Mouse (Mus musculus) gastrocnemius, adult 18-20 months (tissue): Measurements from ENCODE around the gene Trappc6a. TPM values are rescaled to one million over a fixed set of nuclear protein-coding genes. Genes with fewer than 3 reads are reported as not detected.
A peak's percentile ranks its signal among the peaks of the same experiment; 100 is the strongest.
"Not testable (repeated sequence)": the region's sequence is repeated elsewhere in the genome, so short reads cannot be mapped to it uniquely, and the experiment has no call there.

Source experiments
- DNase-seq: peaks from one replicate; pipeline ENCODE4 v3.0.0; 2021; ENCODE audit warnings: low spot score
- total RNA-seq, 2 experiments: library from RNA; stranded (reverse); gene quantifications; 2 replicates each; pipeline ENCODE4 v1.2.3; 2021

The Trappc6a gene
- total RNA-seq, 2 experiments from 2014 or later, result 9.0 to 9.4 TPM

DNA sequence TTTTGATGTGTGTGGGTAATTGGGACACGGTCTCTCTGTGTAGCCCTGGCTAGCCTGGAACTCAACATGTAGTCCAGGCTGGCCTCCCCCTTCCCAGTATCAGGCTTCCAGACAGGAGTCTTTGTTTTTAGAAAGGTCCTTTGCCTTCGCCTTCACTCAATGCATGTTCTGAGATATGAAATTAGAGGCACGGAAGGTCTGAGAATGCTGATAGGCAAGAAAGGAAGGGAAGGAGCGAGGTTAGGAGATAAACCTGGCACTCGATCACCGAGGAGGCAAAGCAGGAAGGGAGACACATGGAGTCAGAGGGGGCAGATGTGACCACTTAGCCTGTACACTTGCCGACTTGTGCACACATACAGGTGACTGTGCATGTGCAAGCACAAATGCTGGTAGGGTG lies 21.6 kb upstream of the Trappc6a start:
- no peak for DNase-seq

DNA sequence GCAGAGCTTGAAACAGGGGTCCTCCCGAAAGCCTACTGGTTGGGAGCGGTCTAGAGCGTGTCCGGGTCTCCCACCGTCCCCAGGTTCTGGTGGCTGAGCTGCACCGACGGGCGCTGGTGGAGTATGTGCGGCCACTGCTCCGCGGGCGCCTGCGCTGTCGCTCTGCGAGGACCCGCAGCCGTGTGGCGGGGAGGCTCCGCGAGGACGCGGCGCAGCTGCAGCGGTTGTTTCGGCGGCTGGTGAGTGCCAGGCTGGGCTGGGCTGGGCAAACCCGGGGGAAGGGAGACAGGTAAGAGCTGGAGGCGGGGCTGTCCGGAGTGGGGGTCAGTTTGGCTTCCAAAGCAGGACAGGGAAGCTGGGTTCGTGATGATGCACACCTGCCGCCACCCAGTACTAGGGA lies 18.7 kb upstream of the Trappc6a start:
- DNase-seq, result no peak

DNA sequence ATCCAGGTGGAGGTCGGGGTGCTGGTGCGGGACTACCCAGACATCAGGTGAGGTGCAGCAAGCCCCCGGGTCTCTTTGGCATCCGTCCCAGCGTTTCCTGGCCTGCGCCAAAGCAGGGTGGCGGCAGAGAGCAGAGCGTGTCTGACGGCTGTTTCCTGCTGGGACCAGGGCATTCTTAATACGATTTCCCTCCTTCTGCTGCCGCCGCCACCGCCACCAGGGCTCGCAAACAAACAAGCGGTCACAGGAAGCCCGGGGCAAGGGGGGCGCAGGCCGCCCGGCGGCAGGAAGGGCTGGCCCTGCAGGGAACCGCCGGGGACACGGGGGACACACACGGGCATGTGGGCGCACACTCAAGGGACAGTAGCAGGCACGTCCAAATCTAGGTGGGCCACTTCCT lies 16.5 kb upstream of the Trappc6a start:
- DNase-seq, result peak; percentile 8

DNA sequence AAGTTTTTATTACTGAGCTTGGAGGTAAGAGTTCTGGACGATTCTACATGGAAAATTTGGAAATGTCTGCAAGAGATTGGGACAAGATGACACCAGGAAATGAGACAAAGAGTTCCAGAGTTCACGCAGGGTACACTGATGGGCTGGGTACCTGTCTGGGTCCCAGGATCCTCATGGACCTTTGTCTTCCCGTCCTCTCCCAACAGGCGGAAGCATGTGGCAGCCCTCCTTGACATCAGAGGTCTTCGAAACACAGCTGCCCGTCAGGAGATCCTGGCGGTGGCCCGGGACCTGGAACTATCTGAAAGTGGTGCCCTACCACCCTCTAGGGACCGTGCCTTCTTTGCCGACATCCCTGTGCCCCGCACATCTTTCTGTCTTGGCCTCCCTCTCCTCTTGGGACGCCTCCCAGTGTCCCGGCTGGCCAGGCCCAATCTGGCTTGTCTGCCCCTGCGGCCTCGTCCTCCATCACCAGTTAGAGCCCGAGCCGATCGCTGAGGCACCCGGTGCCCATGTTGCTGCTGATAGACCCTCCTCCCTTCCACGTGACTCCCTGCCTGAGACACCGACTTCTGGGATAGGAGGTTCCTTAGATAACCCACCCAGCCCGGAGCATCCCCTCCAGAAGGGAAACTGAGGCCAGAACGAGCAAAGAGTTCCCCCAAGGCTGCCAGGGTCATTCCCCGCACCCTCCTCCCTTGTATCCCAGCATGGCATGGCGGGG lies 13.3 kb upstream of the Trappc6a start:
- DNase-seq, result no peak

DNA sequence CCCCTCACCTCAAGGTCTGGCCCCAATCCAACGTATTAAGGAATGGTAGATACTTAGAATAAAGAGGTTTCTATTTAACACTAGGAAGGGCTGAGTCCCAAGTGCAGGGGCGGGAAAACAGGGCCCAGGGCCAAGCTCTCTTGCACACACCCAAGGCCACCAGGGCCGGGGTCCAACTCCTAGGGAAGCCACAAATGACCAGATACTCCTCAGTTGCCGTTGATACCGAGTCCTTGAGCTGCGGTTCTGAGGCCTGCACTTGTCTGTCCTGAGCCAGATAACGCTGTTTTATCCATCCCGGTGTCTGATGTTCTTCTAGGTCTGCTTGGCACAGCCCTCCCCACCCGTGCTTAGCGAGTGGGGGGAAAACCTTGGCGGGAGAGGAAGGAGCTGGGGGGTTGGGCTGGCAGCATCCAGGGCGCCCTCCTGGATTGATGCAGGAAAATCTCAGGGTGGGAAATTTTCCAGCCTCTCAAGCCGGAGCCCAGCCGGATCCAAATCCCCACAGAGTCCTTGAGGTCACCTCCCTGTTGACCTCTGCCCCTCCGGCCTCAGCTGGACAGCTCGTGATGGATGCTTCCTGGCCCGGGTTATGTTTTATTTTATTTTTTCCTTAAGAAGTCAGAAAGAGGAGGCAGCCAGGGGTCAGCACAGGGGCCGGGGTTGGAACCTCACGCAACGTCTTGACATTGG lies 12.5 kb upstream of the Trappc6a start:
- DNase-seq, result no peak

DNA sequence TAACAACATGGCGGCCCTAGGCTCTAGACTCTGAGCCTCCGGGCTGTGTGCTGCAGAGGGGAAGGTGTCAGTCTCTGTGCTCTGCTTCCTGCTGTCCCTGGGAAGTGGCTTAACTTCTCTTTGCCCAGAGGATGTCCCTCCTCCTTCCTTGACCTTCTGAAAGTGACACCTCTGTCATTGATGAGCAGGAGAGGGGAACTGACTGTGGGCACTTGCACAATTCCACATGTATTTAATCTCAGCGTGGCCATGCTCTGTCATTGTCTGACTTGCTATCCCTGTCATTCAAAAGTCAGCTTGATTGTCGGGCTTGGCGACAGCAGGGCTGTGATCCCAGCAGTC lies 12.0 kb upstream of the Trappc6a start:
- no peak for DNase-seq

DNA sequence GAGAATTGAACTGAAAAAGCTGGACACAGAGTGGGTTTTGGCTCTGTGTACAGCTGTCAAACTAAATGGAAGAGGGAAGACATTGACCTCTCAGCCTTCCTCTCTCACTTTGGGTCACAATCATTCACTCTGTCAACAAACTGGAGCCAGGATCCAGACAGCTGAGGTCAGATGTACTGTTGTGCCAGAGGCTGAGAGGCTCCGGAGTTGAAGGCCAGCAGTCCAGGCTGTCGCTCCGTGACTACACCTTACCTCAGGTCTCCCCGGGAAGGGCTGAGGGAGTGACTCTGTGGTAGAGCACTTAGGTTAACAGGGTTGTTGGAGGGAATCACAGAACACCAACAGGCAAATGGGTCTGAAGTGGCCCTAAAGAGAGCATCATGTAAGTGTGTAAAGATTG lies 9.9 kb upstream of the Trappc6a start:
- DNase-seq, result no peak

DNA sequence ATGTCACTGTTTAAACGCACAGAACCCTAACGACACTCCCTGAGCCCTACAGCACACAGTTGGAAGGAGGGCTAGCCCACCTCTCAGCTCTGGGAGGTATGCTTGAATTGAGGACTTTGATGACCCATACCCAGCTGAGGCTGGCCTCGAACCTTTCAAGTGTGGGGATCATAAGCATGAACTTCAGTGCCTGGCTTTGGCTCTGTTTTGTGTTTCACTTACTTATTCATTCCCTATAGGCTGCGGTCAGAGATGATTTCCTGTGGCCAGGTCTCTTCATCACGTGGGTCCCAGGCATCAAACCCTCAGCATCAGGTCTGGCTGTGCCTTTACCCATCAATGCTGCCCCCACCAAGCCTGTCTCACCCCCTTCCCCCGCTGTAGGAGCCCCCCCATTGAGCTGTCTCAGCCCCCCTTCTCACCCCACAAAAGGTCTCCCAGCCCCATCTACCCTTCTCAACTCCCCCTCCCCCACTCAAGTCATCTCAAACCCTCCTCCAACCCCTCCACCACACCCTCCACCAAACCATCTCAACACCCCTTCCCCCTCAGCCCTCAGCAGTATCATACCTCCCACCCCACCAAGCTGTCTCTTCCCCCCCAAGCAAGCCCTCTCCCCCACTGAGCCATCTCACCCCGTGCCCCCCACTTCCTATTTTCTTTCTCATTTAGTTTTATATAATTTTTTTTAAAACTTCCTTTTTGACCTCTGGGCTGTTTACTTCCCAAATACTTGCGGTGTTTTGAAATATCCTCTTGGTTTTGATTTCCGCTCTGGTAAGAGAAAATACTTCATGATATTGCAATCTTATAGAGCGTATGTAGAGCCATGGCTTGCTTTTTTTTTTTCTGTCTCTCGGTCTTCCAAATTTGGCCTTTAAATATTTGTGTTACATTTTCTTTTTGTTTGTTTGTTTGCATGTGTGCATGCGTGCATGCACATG lies 7.5 kb upstream of the Trappc6a start:
- DNase-seq, result no peak

DNA sequence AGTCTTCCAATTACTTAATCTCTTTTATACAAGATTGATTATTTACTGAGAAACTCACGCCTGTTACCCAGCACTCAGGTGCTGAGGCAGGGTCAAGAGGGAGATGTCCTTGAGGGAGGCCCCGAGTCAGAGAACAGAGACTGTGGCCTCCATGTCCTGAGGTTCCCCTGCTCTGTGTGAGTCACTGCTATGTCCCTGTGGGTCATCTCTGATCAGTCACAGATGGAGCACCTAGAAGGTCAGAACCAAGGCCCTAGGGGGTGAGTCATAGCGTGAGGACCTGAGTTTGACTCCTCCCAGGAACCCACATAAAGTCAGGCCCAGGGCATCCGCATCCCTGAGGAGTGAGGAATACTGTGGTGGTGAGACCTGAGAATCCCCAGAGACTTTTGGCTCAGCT lies 6.5 kb upstream of the Trappc6a start:
- DNase-seq, result no peak

DNA sequence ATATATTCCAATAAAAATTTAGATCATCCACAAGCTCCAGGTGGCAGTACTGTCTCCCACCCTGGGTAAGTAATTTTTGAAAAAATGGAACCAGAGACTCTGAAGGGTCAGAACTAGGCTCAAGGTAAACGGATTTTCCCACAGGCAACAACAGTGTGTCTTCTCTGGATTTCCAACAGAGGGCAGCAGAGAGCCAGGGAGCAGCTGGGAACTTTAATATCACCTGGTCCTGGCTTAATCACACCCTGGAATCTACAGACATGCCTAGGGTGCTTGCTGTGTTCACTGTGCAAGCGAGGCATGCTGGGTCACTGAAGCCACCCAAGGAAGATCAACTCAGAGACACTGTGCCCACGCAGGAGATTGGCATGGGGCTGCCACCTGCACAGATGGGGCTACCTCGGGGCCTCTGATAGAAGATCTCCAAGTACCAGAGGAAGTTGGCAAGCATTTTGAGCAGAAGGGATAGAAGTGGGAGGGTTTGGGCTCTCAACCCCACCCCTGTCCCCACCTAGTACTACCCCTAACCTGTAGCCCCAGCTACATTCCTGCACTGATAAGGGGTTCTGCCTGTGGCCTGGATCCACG lies 4.6 kb upstream of the Trappc6a start:
- peak; percentile 62 for DNase-seq

DNA sequence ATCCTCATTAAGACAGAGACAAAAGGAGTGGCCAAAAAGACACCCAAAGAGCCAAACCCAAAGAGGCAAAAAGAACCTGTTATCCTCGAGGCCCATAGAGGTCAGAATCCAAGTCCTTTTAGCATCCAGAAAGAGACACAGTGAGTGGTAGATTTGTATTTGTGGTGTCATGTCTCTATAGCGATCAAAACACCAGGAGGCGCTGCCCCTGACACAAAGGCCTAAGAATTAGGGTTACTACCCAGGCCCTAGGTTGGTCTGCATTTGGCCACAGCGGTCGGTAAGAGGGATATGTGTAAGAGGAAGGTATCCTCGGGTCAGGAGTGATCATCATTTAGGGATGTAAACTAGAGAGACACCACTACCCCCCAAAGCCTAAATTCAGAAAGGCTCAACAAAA lies 1.9 kb upstream of the Trappc6a start:
- DNase-seq, result no peak

DNA sequence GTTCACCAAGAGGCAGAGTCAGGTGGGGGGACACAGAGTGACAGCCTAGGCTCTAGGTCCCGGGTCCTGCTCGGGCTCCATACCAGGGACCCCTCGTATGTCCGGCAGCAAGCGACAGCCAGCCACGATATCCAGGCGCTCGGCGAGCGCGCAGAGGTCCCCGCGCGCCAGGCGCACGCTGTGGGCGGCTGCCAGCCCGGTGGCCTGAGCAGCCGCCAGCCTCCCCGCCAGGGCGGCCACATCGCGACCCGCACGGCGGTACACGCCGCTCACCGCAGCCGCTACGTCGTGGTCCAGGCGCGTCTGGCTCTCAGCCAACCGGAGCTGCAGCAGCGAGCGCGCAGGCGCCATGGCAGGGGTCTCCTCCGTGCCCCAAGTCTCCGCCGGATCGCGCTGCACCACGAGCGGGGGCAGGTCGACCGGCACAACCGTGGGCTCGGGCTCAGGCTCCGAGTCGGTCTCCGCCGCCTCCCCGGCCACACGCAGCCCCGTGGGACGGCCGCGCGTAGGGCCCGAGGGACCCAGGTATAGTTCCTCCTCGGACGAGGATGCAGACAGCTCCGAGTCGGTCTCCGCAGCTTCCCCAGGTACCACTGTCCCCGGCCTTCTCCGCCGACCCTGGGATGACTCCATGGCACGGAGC lies 1.1 kb upstream of the Trappc6a start:
- no peak for DNase-seq

DNA sequence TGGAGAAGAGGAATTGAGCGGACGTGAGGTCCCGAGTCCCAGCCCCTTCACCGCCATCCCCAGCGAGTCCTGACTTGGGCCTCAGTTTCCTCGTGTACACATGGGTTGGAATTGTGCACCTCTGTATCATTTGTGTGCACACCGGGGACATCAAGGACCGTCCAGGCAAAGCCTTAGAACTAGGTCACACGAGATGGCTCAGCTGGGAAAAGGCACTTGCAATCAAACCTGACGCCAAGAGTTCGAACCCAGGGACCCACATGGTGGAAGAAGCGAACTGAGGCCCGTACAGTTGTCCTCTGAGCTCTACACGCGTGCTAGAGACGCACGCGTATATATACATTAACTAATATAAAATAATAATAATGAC lies 598 bp upstream of the Trappc6a start:
- DNase-seq, result no peak

DNA sequence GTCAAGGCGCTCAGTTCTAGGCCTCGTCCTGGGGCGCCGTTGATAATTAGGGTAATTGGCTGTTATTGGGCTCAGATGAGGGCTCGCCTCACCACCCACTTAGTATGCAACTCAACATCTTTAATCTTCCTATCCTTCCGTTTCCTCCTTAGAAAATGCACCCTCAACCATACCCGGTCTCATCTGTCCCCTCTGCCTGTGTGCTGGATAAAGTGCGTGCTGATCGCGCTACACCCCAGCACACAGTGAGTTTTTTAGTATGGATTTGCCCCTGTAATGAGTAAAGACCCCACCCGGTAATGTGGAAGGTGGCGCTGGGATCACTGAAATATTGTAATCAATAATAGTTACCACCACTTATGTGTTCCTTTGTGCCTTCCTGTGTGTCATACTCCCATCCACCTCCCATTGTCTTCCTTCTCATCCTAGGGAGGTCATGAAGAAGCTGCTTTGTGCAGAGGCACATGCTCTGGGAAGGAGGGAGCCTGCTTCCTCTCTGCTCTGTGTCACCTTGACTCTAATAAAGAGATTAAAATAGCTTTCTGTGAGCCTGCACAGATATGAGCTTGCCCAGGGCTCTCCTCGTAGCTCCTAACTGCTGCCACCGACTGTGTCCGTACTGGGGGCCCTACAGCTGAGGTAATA lies 851 bp downstream of the Trappc6a start:
- DNase-seq, result no peak

DNA sequence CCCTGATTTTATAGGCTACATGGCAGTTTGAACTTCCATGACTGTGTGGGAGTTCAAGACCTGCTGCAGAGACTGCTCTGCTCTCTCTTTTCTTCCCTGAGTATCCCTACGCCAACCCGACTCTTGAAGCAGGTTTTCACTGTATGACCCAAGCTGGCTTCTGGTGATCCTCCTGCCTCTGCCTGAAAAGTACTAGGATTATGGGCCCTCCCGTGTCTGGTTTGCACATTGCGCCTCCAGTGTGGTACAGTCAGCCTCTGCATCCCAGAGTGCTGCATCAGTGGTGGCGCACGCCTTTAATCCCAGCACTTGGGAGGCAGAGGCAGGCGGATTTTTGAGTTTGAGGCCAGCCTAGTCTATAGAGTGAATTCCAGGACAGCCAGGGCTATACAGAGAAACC lies 1.6 kb downstream of the Trappc6a start:
- DNase-seq, result no peak

DNA sequence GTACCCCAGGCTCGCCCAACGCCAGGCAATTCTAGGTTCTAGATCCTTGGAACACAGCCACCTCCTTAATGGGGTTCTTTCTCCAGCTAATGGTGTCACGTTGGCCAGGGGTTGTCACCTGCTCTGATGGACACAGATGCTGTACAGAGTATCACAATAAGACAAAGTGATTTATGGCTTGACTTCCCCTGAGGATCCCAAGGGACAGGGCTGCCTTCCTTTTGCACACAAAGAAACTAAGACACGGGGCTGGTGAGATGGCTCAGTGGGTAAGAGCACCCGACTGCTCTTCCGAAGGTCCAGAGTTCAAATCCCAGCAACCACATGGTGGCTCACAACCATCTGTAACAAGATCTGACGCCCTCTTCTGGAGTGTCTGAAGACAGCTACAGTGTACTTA lies 3.7 kb downstream of the Trappc6a start:
- not testable (repeated sequence) for DNase-seq

DNA sequence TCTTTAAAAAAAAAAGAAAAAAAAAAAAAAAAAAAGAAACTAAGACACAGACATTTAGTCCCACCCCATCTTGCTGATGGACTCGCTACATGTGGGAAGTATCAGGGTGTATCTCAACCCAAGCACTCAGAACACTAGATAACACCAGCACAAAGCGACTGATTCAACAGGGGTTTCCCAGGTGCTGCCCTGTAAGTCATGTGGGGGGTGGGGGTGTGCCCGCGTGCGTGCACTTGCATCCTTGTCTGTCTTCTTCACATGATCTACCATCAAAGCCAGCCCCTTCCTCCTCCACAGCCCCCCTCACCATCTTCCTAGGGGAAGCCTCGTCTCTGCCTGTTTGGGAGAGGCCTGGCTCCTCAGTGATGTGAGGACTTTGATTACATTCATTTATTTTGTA lies 4.2 kb downstream of the Trappc6a start:
- no peak for DNase-seq

DNA sequence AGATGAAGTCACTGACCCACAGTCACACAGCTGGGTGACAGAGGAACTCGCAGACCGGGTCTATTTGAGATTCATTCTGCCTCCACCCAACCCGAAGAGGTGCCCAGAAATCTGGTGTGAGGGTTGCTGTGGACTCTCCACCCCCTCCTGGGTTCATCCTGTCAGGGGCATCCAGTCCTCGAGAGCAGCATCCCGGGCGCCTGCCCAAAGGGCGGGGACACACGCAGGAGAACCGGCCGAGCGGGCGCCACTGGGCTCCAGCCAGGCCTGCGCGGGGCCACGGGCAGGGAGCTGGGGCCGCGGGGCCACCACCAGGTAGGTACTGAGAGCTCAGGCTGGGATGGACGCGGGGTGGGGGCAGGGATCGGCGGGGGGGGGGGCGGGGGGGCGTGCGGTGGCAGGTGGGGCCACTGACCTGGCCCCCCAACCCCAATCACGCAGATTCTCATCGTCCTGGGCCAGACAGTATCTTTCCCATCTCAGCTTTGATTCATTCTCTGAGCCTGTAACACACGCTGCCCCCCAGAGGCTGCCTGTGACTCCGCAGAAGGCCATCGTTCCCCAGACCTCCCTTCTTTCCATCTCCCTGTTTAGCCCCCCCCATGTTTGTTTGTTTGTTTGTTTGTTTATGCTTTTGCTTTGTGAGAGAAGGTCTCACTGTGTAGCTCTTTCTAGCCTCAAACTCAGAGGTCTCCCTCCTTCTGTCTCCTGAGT lies 9.6 kb downstream of the Trappc6a start, which contains the start of gene Nkpd1:
Nkpd1 (plus strand) TSS at position 187 of the 714 bp plus-strand sequence.
- no peak for DNase-seq

DNA sequence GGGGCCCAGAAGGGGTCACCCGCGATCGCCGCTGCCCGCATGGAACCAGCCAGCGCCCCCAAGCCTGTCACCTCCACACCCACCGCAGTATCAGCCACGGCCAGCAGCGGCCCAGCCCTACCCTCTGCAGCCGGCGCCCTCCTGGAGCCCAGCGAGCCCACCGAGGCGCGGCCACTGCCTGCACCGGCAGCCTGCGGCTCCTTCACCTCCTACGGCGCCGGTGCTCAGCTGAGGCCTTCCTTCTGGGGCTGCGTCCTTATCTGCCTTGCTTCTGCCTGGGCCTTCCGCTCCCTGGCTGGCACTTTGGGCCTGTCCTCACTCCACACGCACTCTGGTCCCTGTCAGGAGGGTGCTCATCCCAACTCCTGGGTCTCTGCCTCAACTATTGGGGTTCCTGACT lies 11.8 kb downstream of the Trappc6a start:
- DNase-seq, result no peak
